Mouse (Mus musculus) adrenal gland, postnatal 14 days (tissue): Measurements from ENCODE around the gene Kif1c. TPM values are rescaled to one million over a fixed set of nuclear protein-coding genes. Genes with fewer than 3 reads are reported as not detected.

ENCODE experiments used
- DNase-seq: peaks from one replicate; pipeline ENCODE4 v3.0.0; 2021; ENCODE audit warnings: mixed read lengths
- total RNA-seq: library from RNA; stranded (reverse); gene quantifications from 2 replicates; pipeline ENCODE4 v1.2.3, GENCODE M21; 2021

Gene Kif1c
- total RNA-seq, 1 experiment from 2014 or later, result 159 TPM

DNA sequence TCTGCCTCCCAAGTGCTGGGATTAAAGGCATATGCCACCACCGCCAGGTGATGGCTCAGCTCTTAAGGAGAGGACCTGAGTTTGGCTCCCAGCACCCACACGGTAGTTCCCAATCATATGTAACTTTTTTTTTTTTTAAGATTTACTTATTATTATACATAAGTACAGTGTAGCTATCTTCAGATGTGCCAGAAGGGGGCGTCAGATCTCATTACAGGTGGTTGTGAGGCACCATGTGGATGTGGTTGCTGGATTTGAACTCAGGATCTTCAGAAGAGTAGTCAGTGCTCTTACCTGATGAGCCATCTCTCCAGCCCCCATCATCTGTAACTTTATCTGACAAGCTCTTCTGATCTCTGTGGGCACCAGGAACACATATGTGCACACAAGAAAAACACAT is 3.0 kb upstream of the Kif1c start:
- DNase-seq, result no peak

DNA sequence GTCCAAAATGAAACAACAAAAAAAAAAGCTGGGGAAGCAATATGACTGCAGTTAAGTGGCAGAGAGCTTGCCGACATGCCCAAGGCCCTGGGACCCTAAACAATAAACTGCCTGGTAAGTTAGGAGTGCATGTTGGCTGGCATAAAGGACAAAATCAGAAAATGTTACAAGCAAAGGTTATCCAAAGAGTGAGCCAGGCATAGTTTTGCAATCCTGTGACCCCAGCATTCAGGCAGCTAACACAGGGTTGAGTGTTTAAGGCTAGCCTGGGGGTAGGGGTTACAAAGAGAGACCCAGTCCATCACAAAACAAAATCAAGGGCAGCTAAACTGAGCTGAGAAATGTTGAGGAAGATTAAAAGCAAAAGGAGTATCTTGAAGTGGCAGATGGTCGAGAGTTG is 1.3 kb upstream of the Kif1c start:
- DNase-seq, result no peak

DNA sequence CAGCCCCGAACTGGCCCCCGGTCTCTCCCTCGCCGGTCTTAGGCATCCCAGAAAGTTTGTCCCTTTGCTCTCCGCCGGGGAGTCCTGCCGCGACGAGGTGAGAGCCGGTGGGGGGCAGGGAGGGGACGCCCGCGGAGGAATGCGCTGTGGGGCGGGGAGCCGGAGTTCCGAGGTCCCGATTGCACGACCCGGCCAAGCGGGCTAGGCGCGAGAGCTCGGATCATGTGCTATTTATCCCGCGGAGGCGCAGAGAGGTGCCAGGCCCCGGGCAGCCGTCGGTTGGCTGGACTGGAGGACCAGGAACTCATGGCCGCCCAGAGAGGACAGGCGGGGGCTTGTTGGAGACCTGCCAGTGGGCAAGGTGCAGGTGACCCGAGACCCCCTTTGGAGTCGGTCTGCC is 265 bp downstream of the Kif1c start:
- DNase-seq, result peak; percentile 89

DNA sequence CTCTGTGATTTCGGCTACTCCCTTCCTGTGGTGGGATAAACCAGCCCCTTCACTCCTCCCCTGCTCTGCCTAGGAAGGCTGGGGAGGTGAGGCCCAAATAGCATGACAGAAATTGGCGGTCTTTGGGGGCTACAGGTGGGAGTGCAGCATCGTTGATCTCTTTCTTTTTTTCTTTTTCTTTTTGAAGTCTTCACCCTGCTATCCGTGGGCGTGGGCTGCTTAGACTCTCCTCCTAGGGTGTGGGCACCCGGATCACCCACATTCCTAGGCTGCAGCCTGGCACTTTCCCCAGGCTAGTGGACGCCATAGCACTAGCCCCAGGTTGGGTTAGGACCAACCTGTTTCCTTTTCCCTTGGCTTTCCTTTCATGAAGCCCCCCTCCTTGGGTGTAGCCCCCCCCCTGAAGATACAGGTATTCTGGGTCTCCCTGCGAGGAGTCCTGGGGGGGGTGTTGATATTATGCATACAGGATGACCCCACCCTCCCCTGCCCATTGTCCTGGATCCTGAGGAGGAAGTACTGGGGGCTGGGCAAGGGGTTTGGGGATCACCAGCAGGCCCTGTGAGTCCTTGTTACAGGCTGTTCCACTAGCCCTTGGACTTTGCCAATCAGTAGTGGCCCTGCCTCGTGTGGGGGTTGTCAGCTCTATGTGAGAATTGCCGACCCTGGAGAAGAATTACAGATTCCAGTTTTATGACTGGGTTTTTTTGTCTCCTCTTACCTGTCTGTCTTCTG is 1.0 kb downstream of the Kif1c start:
- no peak for DNase-seq

DNA sequence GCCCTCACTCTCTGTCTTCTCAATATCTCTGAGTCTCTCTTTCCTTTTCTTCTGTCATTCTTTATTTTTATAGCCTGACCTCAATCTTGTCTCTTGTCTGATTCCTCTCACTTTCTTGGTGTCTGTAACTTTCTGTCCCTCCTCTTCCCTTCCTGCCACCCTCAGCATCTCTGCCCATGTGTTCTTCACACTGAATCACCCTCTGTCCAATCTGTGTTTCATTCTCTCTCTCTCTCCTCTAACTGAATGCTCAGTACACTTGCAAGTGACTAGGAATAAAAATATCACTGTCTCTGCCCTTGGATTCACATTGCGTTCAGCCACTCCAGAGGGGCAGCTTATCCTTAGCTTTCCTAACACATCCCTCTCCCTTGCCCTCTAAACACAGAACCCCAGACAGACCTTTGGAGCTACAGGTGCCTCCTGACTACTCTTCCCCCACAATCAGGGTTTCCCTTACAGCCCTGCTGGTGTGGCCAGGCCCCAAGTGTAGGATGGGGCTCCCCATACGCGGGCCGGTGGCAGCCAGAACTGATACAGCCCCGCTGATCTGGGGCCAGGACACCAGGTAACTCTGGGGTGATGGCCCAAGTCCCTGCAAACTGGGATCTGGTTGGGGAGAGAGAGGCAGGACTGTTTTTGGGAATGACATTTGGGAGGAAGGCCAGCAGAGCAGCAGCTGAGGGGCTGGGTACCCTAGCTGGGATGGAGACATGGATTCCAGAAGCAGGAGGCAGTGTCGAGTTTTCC is 1.8 kb downstream of the Kif1c start:
- DNase-seq, result no peak

DNA sequence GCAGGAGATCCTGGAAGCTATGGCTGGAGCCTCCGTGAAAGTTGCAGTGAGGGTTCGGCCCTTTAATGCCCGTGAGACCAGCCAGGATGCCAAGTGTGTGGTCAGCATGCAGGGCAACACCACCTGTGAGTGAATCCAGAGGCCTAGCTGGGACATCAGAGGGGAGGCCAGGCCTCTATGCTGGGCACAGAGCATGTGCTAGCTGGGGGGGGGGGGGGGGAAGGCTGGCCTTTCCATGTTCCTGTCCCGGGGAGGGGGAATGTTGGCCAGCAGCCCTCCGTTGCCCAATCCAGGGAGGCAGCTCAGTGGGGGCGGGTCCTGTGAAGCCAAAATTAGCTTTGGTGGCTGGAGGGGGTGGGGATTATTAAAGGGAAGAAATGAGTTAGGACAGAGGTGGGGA is 2.4 kb downstream of the Kif1c start:
- DNase-seq, result peak; percentile 69

DNA sequence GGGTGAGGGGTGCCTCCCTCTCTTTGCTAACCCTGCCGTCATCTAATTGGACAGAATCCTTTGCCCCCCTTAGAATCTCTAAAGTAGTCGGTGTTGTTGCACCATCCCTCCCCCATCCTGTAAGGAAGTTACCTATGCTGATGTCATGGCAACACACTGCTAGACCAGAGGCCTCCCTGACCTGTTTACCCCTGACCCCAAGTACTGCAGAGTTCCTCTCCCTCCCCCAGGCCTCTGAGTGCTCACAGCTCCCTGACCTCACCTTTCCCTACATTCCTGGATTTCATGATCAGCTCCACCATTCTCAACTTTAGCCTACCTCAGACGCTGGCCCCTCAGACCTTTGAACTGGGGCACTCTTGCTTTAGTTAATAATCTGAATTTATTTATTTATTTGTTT is 5.8 kb downstream of the Kif1c start:
- DNase-seq, result no peak

DNA sequence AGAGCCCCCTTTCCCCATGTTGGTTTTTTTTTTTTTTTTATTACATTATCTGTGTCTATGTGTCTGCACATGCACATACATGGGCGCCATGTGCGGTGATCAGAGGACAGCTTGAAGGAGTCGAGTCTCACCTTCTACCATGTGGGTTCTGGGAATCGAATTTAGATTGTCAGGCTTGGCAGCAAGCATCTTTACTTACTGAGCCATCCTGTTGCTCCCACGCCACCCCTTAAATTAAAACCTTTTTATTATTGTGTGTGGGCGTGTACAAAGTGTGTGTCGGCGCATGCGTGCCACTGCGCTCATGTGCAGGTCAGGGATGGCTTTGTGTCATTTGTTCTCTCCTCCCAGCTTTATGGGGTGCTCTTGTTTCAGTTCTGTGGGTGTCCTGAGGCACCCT is 10.7 kb downstream of the Kif1c start:
- DNase-seq, result no peak

DNA sequence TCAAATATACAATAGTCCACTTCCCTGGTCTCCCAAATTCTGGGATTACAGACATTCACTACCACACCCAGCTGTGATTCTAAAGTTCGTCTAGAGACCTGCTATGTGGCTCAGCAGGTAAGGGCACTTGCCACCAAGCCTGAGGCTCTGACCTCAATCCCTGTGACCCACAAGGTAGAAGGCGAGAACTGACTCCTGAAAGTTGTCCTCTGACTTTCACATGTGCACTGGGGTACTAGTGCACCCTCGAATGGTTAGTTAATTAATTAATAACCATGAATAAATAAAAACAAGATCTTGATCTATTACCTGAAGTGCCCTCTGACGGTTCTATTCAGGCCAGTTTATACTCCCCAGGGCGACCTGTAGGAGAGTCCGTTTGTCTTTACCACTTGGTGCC is 12.9 kb downstream of the Kif1c start:
- no peak for DNase-seq

DNA sequence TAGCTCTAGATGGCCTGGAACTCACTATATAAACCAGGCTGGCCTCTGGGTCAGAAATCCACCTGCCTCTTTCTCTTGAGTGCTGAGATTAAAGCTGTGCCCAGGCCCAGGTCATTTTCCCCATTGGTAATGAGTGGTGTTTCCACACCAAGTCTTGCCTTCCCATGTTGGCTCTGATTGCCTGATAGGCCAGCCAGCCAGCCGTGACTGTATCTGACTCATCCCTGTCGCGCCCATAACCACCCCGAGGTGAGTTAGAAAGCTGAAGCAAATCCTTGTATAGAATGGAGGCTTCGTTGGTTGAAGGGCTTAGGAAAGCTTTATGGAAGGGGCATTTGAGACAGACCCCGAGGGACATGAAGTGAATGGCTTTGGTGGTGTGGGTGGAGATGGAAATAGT is 15.5 kb downstream of the Kif1c start:
- peak; percentile 66 for DNase-seq

DNA sequence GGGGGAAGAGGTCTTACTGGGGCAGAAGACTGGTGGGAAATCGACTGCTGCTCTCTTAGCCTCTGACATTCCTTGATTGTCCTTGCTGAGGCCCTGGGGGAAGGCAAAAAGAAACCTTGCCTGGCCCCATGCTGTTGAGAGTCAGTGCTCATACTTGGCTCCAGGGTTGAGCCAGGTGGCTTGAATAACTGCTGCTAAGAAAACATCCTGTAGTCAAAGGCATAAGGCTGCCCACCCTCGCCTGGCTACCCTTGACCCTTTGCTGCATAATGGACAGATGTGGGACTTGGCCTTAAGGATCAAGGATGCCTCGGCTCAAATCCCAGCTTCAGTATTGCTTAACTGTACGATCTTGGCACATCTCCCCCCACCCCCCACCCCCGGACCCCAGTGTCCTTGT is 18.1 kb downstream of the Kif1c start:
- peak; percentile 59 for DNase-seq

DNA sequence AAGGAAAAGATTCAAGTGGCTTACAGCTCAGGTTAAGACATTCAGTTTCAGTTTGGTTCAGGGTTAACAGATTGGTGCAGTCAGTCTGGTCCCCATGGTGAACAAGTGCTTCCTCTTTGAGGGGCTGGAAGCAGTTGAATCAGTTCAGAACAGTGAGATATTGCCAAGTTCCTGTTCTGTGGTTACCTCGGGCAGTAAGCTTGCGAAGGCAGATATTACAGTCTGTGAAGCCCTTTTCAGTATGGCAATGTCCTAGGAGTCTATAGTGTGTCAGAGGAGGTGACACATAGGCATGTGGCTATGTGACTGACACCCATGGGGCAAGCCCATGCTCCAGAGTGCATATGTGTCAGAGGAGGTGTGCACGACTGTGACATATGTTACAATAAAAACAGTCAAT is 20.2 kb downstream of the Kif1c start:
- DNase-seq, result no peak

DNA sequence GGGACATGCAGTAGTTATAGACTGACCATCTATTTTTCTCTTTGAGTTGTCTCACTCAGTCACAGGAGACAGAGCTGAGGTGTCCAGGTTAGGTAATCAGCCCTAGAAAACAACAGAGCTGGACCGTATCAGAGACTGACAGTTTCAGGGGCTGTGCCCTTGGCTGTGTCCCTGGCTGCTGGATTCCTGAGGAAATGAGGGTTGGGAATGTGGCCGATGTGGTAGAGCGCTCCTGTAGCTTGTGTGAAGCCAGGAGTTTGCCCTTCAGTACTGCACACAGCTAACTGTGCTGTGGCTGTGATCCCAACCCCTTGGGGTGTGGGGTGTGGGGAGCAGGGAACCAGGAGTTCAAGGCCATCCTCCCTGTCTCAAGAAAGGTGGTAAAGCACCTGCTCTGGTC is 20.7 kb downstream of the Kif1c start:
- DNase-seq, result peak; percentile 62

DNA sequence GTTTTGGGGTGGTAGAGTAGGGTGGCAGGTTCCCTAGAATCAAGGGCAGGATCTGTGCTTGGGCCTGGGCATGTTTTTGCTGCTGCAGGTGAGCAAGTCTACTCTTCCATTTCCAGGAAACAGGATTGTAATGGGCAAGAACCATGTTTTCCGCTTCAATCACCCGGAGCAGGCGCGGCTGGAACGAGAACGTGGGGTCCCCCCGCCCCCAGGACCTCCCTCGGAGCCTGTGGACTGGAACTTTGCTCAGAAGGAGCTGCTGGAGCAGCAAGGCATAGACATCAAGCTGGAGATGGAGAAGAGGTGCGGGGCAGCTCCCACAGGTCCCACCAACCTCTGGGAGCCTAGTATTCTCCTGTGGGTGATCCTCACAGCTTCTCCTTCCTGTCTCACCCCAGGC is 24.4 kb downstream of the Kif1c start:
- DNase-seq, result no peak

DNA sequence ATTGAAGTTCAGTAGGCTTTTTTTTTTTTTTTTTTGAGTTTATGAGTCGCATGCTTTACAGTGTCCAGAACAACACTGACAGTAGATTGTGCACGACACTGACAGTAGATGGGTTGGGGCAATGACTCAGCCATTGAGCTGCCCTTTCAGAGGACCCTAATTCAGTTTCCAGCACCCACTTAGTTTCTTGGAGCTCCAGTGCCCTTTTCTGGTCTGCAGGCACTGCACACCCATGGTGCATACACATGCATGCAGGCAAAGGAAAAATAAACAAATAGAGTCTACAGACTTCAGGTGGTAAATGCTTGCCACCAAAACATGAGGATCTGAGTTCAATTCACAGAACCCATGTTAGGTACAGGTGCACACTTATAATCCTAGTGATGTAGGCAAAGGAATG is 26.2 kb downstream of the Kif1c start:
- no peak for DNase-seq

DNA sequence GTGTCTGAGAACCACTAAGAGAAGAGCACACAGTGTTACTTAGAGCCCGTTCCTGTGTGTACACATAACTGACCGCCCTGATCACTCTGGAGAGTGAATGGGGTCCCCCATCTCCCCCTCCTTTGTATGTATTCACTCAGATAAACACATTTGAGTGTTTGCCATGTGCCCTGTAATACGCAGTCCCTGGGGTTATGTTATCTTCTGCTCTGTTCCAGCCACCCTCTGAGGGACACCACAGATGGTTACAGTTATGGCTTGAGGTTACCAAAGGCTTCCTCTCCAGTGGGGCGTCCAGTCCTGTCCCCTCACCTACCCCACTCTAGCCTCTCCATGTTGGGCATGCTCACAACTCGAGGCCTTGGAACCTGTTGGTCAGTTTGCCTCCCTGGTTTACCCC is 27.0 kb downstream of the Kif1c start:
- DNase-seq, result no peak

DNA sequence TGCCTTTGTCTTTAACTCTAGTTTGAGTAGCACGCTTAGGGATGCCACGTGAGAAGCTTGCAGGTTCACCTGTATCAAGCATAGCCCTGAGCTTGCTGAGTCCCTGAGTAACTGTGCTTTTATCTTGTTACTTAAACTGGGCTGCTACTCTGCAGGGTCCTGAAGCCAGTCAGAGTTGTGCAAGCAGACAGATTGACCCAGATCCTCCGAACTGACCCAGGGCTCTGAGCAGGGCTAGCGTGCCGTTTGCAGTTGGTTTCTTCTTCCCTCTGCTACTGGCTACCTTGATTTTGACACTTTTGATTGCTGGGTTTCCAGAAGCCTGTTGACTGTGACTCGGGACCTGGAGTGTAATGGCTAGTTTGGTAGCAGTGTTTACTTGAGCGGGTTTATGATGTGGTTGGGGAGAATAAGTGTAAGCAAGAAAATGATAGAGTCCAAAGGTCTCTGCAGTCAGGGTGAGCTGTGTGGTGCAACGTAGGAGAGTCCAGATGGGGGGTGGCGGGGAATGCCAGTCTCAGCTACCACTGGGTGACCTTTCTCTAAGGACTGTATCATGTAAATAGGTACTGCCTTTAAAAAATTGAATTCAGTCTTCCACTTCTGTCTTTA is 30.2 kb downstream of the Kif1c start:
- DNase-seq, result peak; percentile 45

DNA sequence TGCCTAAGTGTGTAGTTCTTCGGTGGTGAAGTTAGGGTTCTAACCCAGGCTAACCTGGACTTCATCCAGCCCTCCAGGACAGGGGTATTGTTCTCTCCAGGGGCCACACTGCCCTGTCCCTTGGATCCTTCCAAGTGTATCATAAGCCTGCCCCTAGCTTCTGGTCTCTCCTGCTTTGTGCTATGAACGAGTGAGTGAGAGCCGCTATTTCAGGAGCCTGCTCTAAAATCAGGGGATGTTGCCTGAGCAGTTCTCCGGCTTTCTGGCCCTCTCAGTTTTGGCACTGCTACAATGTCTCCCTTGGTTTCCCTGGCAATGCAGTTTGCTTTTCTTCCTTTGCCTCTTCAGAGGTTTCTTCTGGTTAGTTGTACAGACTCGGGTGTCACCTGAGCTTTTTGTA is 30.8 kb downstream of the Kif1c start:
- DNase-seq, result no peak

DNA sequence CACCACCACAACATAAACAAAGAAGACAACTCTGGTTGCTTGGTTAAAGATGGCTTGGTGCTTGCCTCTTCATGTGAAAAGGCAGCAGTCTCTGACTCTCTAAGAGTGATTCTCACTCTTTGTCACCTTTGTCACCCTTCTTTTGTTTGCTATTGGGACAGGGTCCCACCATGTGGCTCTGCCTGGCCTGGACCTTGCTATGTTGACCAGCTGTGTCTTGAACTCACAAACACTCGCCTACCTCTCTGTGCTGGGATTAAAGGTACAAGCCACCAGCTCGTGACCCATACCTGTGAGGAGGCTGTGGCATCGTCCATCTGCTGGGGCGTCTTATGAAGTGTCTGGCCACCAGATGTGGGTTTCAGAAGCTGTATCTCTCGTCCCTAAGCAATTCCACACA is 32.9 kb downstream of the Kif1c start:
- DNase-seq, result no peak

DNA sequence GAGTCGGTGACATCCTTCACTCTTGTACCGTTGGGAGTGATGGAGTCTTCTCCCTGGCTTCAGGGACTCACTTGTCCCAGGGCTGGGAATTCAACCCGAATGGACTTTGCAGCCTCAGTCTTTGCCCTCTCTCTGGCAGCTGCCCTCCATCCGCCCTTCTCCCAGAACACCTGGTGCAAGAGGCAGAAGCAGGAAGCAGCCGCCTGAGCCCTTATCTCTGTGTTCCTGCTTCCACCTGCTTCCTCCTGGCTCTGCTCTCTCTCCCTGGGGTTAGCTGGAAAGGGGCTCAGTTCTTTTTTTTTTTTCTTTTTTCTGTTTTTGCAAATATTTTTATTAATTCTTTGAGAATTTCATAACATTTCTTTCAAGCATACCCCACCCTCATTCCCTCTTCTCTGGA is 37.4 kb downstream of the Kif1c start:
- DNase-seq, result no peak

DNA sequence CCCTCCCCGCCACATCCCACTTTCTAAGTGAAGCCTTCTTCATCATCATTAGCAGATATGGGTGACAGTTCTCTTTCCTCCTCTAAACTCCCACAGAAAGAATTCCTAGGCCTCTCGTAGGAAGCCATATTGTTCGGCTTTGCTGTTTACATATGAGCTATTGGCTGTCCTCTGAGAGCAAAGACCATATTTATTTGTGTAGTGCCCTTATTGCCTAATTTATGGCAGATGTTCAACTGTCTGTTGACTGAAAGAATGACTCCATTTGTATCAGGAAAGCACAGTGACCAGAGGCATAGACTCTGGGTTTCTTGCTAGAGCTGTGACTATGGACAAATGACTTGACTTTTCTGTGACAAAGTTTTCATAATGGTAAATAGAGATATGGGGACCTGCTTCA is 41.3 kb downstream of the Kif1c start:
- no peak for DNase-seq

DNA sequence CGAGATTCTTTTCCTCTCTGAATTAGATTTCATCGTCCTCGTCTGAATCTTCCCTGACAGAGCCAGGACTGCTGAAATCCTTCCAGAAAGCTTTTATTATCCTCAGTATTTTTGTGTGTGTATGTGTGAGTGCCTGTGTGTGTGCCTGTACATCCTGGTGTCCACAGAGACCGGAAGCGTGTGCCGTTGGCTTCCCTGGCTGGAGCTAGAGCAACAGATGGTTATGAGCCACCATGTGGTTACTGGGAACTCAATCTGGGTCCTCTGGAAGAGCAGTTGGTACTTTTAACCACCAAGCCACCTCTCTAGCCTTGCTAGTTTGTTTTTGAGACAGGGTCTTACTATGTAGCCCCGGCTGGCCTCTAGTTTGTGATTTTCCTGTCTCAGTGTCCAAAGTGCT is 41.8 kb downstream of the Kif1c start:
- DNase-seq, result no peak

DNA sequence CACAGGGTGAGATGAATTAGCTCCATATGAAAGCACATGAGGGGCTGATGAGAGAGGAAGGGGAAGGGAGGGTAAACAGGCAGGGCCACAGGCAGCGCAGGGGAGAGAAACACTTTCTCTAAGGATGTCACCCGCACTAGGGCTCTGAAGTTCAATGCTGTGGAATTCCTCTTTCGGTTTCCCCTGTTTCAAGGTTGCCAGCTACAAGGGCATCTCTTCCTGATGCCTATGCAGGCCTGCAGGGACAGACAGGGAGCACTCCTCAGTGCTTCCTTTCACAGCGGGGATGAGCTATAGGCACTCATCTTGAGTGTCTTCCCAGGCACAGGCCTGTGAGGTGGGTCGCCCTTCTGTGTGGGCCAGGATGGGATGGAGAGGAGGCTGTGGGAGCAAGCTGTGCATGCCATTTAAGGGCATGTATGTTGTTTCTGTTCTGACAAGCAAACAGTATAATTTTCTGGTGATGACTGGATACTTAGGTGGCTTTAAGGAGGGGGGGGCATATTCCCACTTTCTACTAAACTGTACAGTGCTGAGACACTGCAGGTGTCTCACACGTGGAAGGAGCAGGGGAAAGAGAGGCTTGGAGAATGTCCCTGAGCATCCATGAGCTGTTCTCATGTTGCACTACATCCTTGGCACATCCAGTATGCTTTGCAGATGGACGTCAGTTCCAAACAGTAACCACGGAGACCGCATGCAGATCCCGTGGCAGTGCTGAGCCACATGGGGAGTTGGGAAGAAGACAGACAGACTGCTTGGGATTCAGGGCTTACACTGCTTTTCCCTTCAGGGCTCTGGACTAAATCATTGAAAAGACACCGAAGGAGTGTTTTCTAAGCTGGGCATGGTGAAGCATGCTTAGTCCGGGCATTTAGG is 42.5 kb downstream of the Kif1c start:
- peak; percentile 53 for DNase-seq
